Comparison of ENCODE assay signal across 26 mouse cellular contexts in genomic region chr2:72881554-72881953, GRCm38 (mm10).
A peak's percentile ranks its signal among the peaks of the same experiment; 100 is the strongest.
DNase-seq lines count a peak whose midpoint lies in the region; ATAC-seq and TF ChIP-seq lines count a peak whose summit lies in the region.
"Had no signal": no experiment of that assay in that cellular context is flagged by ENCODE, and none has a peak within 500 bp of the region (broad histone marks: within the 10 kb centered on the region; RNA-seq: fewer than 3 reads in every experiment).

No protein-coding gene starts in this region.

- DNase-seq in Patski (ENCODE audit: low read depth, low spot score) = peak; percentile 28
- peak; percentile 53 for DNase-seq in large intestine, adult 2 months (ENCODE audit: low read depth, low spot score)
- DNase-seq in liver = no peak
- DNase-seq in gastrocnemius, postnatal 36 days = no peak
- no peak for DNase-seq in testis, postnatal 14 days (ENCODE audit: low spot score)
- DNase-seq: adrenal gland, postnatal 25 days; cerebellum, adult 9-10 months; gastrocnemius, postnatal 10 days; kidney, postnatal 36 days; layer of hippocampus, adult 9-11 months; lung, embryonic 14.5 days; retina, postnatal 1 day; thymus, adult 18-20 months; thymus, postnatal 36 days had no signal

- no peak for TF ChIP-seq POLR2A in embryonic fibroblast, embryonic 13.5 days (IDR thresholded peaks at IDR 0.05; ENCODE audit: low read depth, low read length)

- POLR2A ChIA-PET in Patski (lab: Charles Lee) = no interaction called here

- intact Hi-C loops in gastrocnemius, postnatal 36 days (cut with DNase I) = no loop called here

- in situ Hi-C loops in Patski (cut with MboI; ENCODE audit: low pct_unique_long_range_greater_than_20kb) = no loop called here

- no peaks in the 10 kb centered on the region for H3K4me1 ChIP-seq in embryonic fibroblast, embryonic 13.5 days (ENCODE audit: control insufficient read depth, insufficient read depth, low read length)
- H3K4me1 ChIP-seq: embryonic facial prominence, embryonic 10.5 days; forebrain, embryonic 13.5 days; hindbrain, embryonic 15.5 days; kidney, embryonic 15.5 days; megakaryocyte, embryonic 14.5 days; midbrain, embryonic 13.5 days; neural tube, embryonic 12.5 days had no signal

- H3K79me3 ChIP-seq in C2C12 (ENCODE audit: low read depth) = no peaks in the 10 kb centered on the region

- TF ChIP-seq CTCF in C2C12 (IDR thresholded peaks at IDR 0.05; ENCODE audit: control insufficient read depth, insufficient read depth, insufficient read length) (no peak), Patski (IDR thresholded peaks at IDR 0.05) (no peak)
- TF ChIP-seq CTCF in embryonic fibroblast, embryonic 13.5 days (IDR thresholded peaks at IDR 0.05; ENCODE audit: borderline replicate concordance, insufficient read depth, low read length) = no peak

- no peak overlapping the region for H3ac ChIP-seq in C2C12 (ENCODE audit: control insufficient read depth, insufficient read length, low read depth)

- WGBS in large intestine, adult 2 months = 39% methylated on average over 2 of the region's 2 CpGs

- H3K79me2 ChIP-seq in C2C12 (ENCODE audit: control insufficient read depth, insufficient read depth) = no peaks in the 10 kb centered on the region

- peak overlapping the region; percentile 15; the same call in 1 of the 2 replicates for H3K27ac ChIP-seq in embryonic fibroblast, embryonic 13.5 days (ENCODE audit: insufficient read depth, low read length)
- H3K27ac ChIP-seq: embryonic facial prominence, embryonic 10.5 days; forebrain, embryonic 13.5 days; hindbrain, embryonic 15.5 days; kidney, embryonic 15.5 days; liver, embryonic 14.5 days; midbrain, embryonic 13.5 days; neural tube, embryonic 12.5 days had no signal

- no peaks in the 10 kb centered on the region for H3K36me3 ChIP-seq in C2C12 (ENCODE audit: control insufficient read depth, insufficient read depth)
- H3K36me3 ChIP-seq: embryonic facial prominence, embryonic 10.5 days; hindbrain, embryonic 15.5 days; kidney, embryonic 15.5 days; midbrain, embryonic 13.5 days; neural tube, embryonic 12.5 days had no signal

- H3K4me3 ChIP-seq in C2C12 (ENCODE audit: insufficient read depth, poor library complexity, severe bottlenecking) = no peak overlapping the region
- no peak overlapping the region for H3K4me3 ChIP-seq in embryonic fibroblast, embryonic 13.5 days (ENCODE audit: insufficient read depth, low read length)
- H3K4me3 ChIP-seq: embryonic facial prominence, embryonic 10.5 days; forebrain, embryonic 13.5 days; hindbrain, embryonic 15.5 days; kidney, embryonic 15.5 days; megakaryocyte, embryonic 14.5 days; midbrain, embryonic 13.5 days; neural tube, embryonic 12.5 days had no signal

- H3K27me3 ChIP-seq in C2C12 (ENCODE audit: control insufficient read depth, insufficient read depth, insufficient read length) (no peaks in the 10 kb centered on the region), Patski (no peaks in the 10 kb centered on the region)
- H3K27me3 ChIP-seq: forebrain, embryonic 13.5 days; hindbrain, embryonic 15.5 days; kidney, embryonic 15.5 days; midbrain, embryonic 13.5 days; neural tube, embryonic 12.5 days had no signal

- no peak for ATAC-seq in Patski
- ATAC-seq in megakaryocyte, adult 5-6 weeks (ENCODE audit: poor library complexity, severe bottlenecking) = no peak
- ATAC-seq: forebrain, embryonic 13.5 days; intestine, embryonic 16.5 days; midbrain, embryonic 13.5 days had no signal

- CTCF ChIA-PET in Patski (lab: Charles Lee) = no interaction called here

TF ChIP-seq in C2C12, 6 proteins besides CTCF, POLR2A, EP300 and RAD21:
- peak; percentile 88 for TF ChIP-seq USF1 (IDR thresholded peaks at IDR 0.05; ENCODE audit: low read depth)
- TF ChIP-seq MYOD1 (IDR thresholded peaks at IDR 0.05; ENCODE audit: control insufficient read depth, insufficient read length, low read depth) = no peak
- TF ChIP-seq MAX (IDR thresholded peaks at IDR 0.05) = peak; percentile 89
- TF ChIP-seq FOSL1 (IDR thresholded peaks at IDR 0.05; ENCODE audit: insufficient read depth, low read length, poor library complexity, severe bottlenecking) = peak; percentile 61
- no peak for TF ChIP-seq MYOG (IDR thresholded peaks at IDR 0.05; ENCODE audit: control insufficient read depth, extremely low read depth, insufficient read length)
- TF ChIP-seq CEBPB (IDR thresholded peaks at IDR 0.05; ENCODE audit: low read depth) = peak; percentile 37

Comparison
In these comparisons a context has a peak if more than half of its experiments do, and no peak if none do; other contexts are left out.
1. DNase-seq: peak in Patski (single experiment) and large intestine, adult 2 months (single experiment); none in liver (single experiment), gastrocnemius, postnatal 36 days (0 of 2) and testis, postnatal 14 days (single experiment).